Mouse (Mus musculus): ENCODE data around the gene Stim2. TPM values are rescaled to one million over a fixed set of nuclear protein-coding genes. Genes with fewer than 3 reads are reported as not detected.

The Stim2 gene
- polyA plus RNA-seq, 1 experiment from 2014 or later = 26.0 TPM

DNA sequence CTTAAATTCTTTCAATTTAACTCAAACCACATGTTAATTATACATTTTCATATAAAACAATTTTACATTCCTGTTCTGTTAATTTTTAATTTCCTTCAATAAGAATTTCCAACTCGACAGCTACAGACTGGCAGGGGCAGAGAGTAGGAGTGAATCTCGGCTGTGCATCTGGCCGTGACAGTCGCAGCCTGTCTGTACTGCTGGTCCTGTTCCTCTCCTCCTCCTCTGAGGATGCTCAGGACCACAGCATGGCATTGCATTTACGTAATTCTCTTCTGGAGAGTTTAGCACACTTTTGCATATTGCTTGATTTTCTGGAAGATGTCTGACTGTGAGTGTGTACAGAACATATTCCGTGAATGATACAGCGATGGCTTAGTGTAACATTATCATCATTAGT lies 63.8 kb downstream of the Stim2 start:
- no peaks in the 10 kb centered on the region for H3K36me3 ChIP-seq (ENCODE audit: control insufficient read depth, insufficient read depth, low read length)
- no peak overlapping the region for H3K9ac ChIP-seq (ENCODE audit: low read depth, low read length)
- H3K27ac ChIP-seq (ENCODE audit: low read depth, low read length) = no peak overlapping the region
- WGBS = 59% methylated on average over 7 of the region's 7 CpGs
- ATAC-seq (ENCODE audit: low FRiP score, low TSS enrichment) = peak; percentile 80; the same call in 1 of the 2 replicates
- no peaks in the 10 kb centered on the region for H3K4me1 ChIP-seq (ENCODE audit: control insufficient read depth, insufficient read depth, low read length)
- no peaks in the 10 kb centered on the region for H3K9me3 ChIP-seq (ENCODE audit: control insufficient read depth, low read length)
- H3K27me3 ChIP-seq (ENCODE audit: control insufficient read depth, insufficient read depth, low read length) = no peaks in the 10 kb centered on the region
- H3K4me3 ChIP-seq (ENCODE audit: low read length) = no peak overlapping the region
- H3K4me2 ChIP-seq (replicated peaks; ENCODE audit: low read depth, low read length) = no peak overlapping the region

DNA sequence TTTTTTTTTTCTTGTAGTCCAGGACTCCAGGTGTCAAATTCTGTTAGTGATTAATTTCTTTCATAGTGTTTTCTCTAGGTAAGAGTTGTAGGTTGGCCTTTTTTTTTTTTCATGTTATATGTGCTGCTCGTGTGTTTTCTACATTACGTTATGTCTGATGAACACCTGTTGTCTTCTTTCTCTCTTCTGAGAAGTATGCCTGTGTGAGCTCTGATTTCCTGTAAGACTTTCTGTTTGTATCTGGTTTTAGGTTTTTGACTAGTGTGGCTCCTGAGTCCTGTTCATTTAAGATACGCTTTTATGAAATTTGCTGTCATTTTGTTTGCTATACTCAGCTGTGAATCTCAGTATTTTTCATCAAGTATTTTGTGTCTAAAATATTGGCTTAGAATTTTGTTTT lies 69.3 kb downstream of the Stim2 start:
- Histone ChIP-seq H3K4me1 (ENCODE audit: control insufficient read depth, insufficient read depth, low read length) (0 out of 2 replicates have a peak, but pooled peaks cover under 1% of the 10 kb centered on the region), H3K27me3 (ENCODE audit: control insufficient read depth, insufficient read depth, low read length) (no peaks in the 10 kb centered on the region), H3K4me2 (replicated peaks; ENCODE audit: low read depth, low read length) (no peak overlapping the region), H3K36me3 (ENCODE audit: control insufficient read depth, insufficient read depth, low read length) (no peaks in the 10 kb centered on the region), H3K4me3 (ENCODE audit: low read length) (no peak overlapping the region), H3K9me3 (ENCODE audit: control insufficient read depth, low read length) (no peaks in the 10 kb centered on the region), H3K27ac (ENCODE audit: low read depth, low read length) (no peak overlapping the region), H3K9ac (ENCODE audit: low read depth, low read length) (no peak overlapping the region)
- WGBS = 88% methylated on average over 3 of the region's 3 CpGs
- no peak for ATAC-seq (ENCODE audit: low FRiP score, low TSS enrichment)

DNA sequence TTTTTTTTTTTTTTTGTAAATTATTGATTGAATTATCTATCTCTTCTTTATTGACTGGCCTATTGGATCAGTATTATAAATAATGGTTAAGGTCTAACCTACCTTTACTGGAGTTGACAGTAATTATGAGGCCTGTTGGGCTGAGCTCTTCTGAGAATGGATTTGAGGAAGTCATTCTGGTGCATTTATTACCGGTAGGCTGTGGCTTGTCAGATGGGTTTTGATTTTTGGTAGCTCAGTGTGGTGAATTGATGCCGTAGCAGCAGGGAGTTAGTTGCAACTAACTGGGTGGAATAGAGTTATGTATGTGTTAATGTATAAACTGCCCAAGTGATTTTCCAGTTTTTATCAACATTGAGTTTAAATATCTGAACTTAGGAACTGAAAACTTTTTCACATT lies 72.2 kb downstream of the Stim2 start:
- 91% methylated on average over 2 of the region's 2 CpGs for WGBS
- Histone ChIP-seq H3K4me2 (replicated peaks; ENCODE audit: low read depth, low read length) (no peak overlapping the region), H3K9ac (ENCODE audit: low read depth, low read length) (no peak overlapping the region), H3K9me3 (ENCODE audit: control insufficient read depth, low read length) (no peaks in the 10 kb centered on the region), H3K4me1 (ENCODE audit: control insufficient read depth, insufficient read depth, low read length) (0 out of 2 replicates have a peak, but pooled peaks cover 10% of the 10 kb centered on the region), H3K36me3 (ENCODE audit: control insufficient read depth, insufficient read depth, low read length) (no peaks in the 10 kb centered on the region), H3K4me3 (ENCODE audit: low read length) (no peak overlapping the region), H3K27ac (ENCODE audit: low read depth, low read length) (no peak overlapping the region), H3K27me3 (ENCODE audit: control insufficient read depth, insufficient read depth, low read length) (no peaks in the 10 kb centered on the region)
- no peak for ATAC-seq (ENCODE audit: low FRiP score, low TSS enrichment)

DNA sequence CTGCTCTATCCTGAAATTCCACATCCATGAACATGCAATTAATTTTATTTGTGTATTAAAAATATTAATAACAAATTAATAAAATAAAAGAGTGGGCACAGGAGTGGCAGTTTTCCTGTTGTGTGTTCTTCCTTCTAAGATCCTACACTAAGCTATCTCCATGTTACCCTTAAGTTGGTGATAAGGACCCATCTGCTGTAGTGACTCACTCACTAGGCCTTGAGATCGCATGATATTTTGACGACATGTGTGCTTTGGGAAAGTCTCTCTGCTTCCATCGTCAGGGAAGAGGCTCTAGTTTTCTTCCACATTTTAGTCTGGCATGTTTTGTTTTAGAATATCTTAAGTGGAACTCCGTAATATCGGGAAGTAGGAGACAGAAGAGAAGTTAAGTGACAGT lies 73.0 kb downstream of the Stim2 start:
- Histone ChIP-seq H3K27me3 (ENCODE audit: control insufficient read depth, insufficient read depth, low read length) (no peaks in the 10 kb centered on the region), H3K4me2 (replicated peaks; ENCODE audit: low read depth, low read length) (no peak overlapping the region), H3K9me3 (ENCODE audit: control insufficient read depth, low read length) (no peaks in the 10 kb centered on the region), H3K4me3 (ENCODE audit: low read length) (no peak overlapping the region), H3K36me3 (ENCODE audit: control insufficient read depth, insufficient read depth, low read length) (no peaks in the 10 kb centered on the region), H3K27ac (ENCODE audit: low read depth, low read length) (no peak overlapping the region), H3K4me1 (ENCODE audit: control insufficient read depth, insufficient read depth, low read length) (0 out of 2 replicates have a peak, but pooled peaks cover 10% of the 10 kb centered on the region), H3K9ac (ENCODE audit: low read depth, low read length) (no peak overlapping the region)
- 90% methylated on average over 5 of the region's 5 CpGs for WGBS
- ATAC-seq (ENCODE audit: low FRiP score, low TSS enrichment) = no peak

DNA sequence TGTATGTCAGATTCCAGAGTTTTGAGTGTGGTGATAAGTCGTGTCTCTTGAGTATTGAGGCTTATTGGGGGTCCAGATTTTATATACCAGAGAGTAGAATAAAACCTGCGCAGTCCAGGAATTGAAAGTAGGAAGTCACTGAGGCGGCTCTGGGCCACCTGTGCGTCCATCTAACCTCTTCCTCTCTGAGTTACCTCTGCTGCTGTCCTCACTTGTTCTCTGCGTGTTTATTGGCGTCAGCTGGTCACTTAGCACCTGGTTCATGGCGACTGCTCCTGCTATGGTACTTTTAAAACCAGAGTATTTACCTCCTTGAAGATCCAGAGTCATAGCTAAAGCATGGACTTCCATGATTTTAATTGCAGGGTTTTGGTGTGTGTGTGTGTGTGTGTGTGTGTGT lies 73.4 kb downstream of the Stim2 start:
- no peaks in the 10 kb centered on the region for H3K9me3 ChIP-seq (ENCODE audit: control insufficient read depth, low read length)
- no peak overlapping the region for H3K4me2 ChIP-seq (replicated peaks; ENCODE audit: low read depth, low read length)
- no peak overlapping the region for H3K4me3 ChIP-seq (ENCODE audit: low read length)
- no peak overlapping the region for H3K9ac ChIP-seq (ENCODE audit: low read depth, low read length)
- ATAC-seq (ENCODE audit: low FRiP score, low TSS enrichment) = no peak
- H3K27ac ChIP-seq (ENCODE audit: low read depth, low read length) = no peak overlapping the region
- 79% methylated on average over 7 of the region's 7 CpGs for WGBS
- no peaks in the 10 kb centered on the region for H3K27me3 ChIP-seq (ENCODE audit: control insufficient read depth, insufficient read depth, low read length)
- no peaks in the 10 kb centered on the region for H3K36me3 ChIP-seq (ENCODE audit: control insufficient read depth, insufficient read depth, low read length)
- H3K4me1 ChIP-seq (ENCODE audit: control insufficient read depth, insufficient read depth, low read length) = 0 out of 2 replicates have a peak, but pooled peaks cover 10% of the 10 kb centered on the region

DNA sequence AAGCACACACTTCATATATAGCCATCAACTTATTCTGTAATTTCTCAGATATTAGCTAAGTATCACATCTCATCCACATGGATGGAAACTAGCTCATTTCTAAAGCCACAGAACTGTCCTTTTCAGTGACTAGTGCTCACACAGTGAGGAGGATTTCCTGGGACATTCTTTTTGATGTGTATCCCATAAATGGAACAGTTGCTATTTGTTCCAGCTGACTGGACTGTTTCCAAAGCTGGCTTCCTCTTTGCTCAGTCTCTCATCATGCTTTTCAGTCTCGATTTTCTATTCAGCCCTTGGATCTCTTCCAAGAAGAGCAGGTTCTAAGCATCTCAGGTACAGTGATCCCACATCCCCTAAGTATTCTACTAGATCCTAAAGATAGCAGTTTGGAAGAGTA lies 75.0 kb downstream of the Stim2 start:
- Histone ChIP-seq H3K27me3 (ENCODE audit: control insufficient read depth, insufficient read depth, low read length) (no peaks in the 10 kb centered on the region), H3K36me3 (ENCODE audit: control insufficient read depth, insufficient read depth, low read length) (no peaks in the 10 kb centered on the region), H3K4me3 (ENCODE audit: low read length) (no peak overlapping the region), H3K9me3 (ENCODE audit: control insufficient read depth, low read length) (no peaks in the 10 kb centered on the region), H3K4me1 (ENCODE audit: control insufficient read depth, insufficient read depth, low read length) (0 out of 2 replicates have a peak, but pooled peaks cover 10% of the 10 kb centered on the region), H3K9ac (ENCODE audit: low read depth, low read length) (no peak overlapping the region), H3K27ac (ENCODE audit: low read depth, low read length) (no peak overlapping the region), H3K4me2 (replicated peaks; ENCODE audit: low read depth, low read length) (no peak overlapping the region)
- ATAC-seq (ENCODE audit: low FRiP score, low TSS enrichment) = no peak
- 3% methylated on average over 1 of the region's 1 CpGs for WGBS

DNA sequence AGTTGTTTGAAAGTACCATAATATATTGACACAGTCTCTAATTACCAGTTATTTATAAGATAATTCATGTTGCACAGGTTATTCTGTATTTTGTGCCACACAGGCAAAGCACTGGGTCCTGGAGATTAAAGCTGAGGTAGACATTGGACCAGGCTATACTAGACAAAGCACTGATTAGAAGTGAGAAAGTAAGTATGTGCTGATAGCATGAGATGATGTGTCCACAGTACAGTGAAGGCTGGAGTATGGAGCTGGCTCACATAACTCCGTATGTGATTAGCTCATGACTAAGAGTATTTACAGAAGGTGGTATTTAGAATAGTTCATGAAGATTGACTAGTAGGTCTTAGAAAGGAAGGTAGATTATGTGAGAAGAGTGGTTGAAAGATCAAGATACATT lies 81.7 kb downstream of the Stim2 start:
- Histone ChIP-seq H3K9me3 (ENCODE audit: control insufficient read depth, low read length) (no peaks in the 10 kb centered on the region), H3K36me3 (ENCODE audit: control insufficient read depth, insufficient read depth, low read length) (no peaks in the 10 kb centered on the region), H3K4me3 (ENCODE audit: low read length) (no peak overlapping the region), H3K4me1 (ENCODE audit: control insufficient read depth, insufficient read depth, low read length) (no peaks in the 10 kb centered on the region), H3K27ac (ENCODE audit: low read depth, low read length) (no peak overlapping the region), H3K27me3 (ENCODE audit: control insufficient read depth, insufficient read depth, low read length) (no peaks in the 10 kb centered on the region), H3K9ac (ENCODE audit: low read depth, low read length) (no peak overlapping the region), H3K4me2 (replicated peaks; ENCODE audit: low read depth, low read length) (no peak overlapping the region)
- ATAC-seq (ENCODE audit: low FRiP score, low TSS enrichment) = 0 out of 2 replicates have a peak, but pooled peaks have one; percentile 16
- 98% methylated on average over 1 of the region's 1 CpGs for WGBS

DNA sequence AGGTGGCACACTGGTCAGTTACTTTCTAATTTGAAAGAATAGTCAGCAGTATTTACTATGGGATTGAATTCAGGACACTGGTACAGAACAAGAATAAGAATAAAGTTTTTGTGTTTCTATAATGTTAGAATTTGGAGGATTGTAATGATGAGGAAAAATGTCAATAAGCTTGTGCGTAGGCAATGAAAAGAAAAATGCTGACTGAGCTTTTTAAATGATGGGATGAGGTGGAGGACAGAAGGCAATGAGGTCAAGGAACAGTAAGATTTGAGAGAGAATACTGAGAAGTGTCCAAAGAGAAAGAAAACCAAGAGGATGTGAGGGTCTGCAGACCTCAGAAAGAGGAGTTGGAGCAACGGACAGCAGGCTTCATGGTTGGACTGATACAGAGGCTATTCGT lies 89.6 kb downstream of the Stim2 start:
- no peak overlapping the region for H3K4me3 ChIP-seq (ENCODE audit: low read length)
- ATAC-seq (ENCODE audit: low FRiP score, low TSS enrichment) = no peak
- no peak overlapping the region for H3K9ac ChIP-seq (ENCODE audit: low read depth, low read length)
- 81% methylated on average over 3 of the region's 3 CpGs for WGBS
- no peaks in the 10 kb centered on the region for H3K9me3 ChIP-seq (ENCODE audit: control insufficient read depth, low read length)
- H3K4me2 ChIP-seq (replicated peaks; ENCODE audit: low read depth, low read length) = no peak overlapping the region
- H3K27me3 ChIP-seq (ENCODE audit: control insufficient read depth, insufficient read depth, low read length) = no peaks in the 10 kb centered on the region
- no peaks in the 10 kb centered on the region for H3K36me3 ChIP-seq (ENCODE audit: control insufficient read depth, insufficient read depth, low read length)
- H3K27ac ChIP-seq (ENCODE audit: low read depth, low read length) = no peak overlapping the region
- 0 out of 2 replicates have a peak, but pooled peaks cover 3% of the 10 kb centered on the region for H3K4me1 ChIP-seq (ENCODE audit: control insufficient read depth, insufficient read depth, low read length)

DNA sequence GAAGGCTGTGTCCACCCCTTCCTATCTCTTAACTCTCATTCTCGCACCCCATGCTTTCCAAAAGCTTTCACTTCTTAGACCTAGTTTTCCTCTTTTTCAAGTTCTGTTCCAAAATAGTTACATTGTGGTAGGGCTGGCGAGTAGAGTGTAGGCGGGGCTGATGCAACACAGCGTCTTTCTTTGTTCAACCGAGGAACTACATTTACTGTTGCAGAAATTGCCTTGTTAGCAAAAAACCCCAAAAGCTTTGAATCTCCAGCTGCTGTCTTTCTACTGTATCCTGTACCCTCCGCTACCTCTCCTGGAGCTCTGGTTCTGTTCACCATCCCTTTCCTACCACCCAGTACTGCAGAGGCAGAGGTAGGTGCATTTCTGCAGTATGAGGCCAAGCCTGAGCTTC lies 99.9 kb downstream of the Stim2 start:
- no peaks in the 10 kb centered on the region for H3K36me3 ChIP-seq (ENCODE audit: control insufficient read depth, insufficient read depth, low read length)
- H3K27ac ChIP-seq (ENCODE audit: low read depth, low read length) = no peak overlapping the region
- ATAC-seq (ENCODE audit: low FRiP score, low TSS enrichment) = no peak
- no peak overlapping the region for H3K4me3 ChIP-seq (ENCODE audit: low read length)
- H3K4me2 ChIP-seq (replicated peaks; ENCODE audit: low read depth, low read length) = no peak overlapping the region
- H3K4me1 ChIP-seq (ENCODE audit: control insufficient read depth, insufficient read depth, low read length) = 0 out of 2 replicates have a peak, but pooled peaks cover 5% of the 10 kb centered on the region
- H3K9me3 ChIP-seq (ENCODE audit: control insufficient read depth, low read length) = no peaks in the 10 kb centered on the region
- H3K27me3 ChIP-seq (ENCODE audit: control insufficient read depth, insufficient read depth, low read length) = no peaks in the 10 kb centered on the region
- 76% methylated on average over 6 of the region's 6 CpGs for WGBS
- H3K9ac ChIP-seq (ENCODE audit: low read depth, low read length) = no peak overlapping the region

Data from kidney, embryonic 14.5 days (tissue).